Mouse (Mus musculus) hindbrain, embryonic 13.5 days (tissue): ENCODE measurements around the gene Ano2. TPM values are rescaled to one million over a fixed set of nuclear protein-coding genes. Genes with fewer than 3 reads are reported as not detected.

Experiments used
- ATAC-seq: fragments of 200-750 bp; cut with Nextera tagmentation; 2 replicates; pipeline ENCODE4 v1.8.0; 2017; ENCODE audit warnings: moderate TSS enrichment; ENCODE audit not compliant: low FRiP score
- H3K27ac ChIP-seq: fragments of 300-500 bp; sonication (generic); 2 replicates; pipeline ENCODE4 v1.5.1; 2015; ENCODE audit warnings: inconsistent platforms, mild to moderate bottlenecking, moderate library complexity
- H3K27me3 ChIP-seq: fragments of 300-500 bp; sonication (generic); 2 replicates; pipeline ENCODE4 v1.6.1; 2015; ENCODE audit warnings: mild to moderate bottlenecking, inconsistent platforms
- H3K36me3 ChIP-seq: fragments of 300-500 bp; sonication (generic); 2 replicates; pipeline ENCODE4 v1.6.1; 2015; ENCODE audit warnings: mild to moderate bottlenecking, inconsistent platforms
- H3K4me1 ChIP-seq: fragments of 300-500 bp; sonication (generic); replicated peaks from 2 replicates; pipeline ENCODE4 v1.6.1; 2015; ENCODE audit warnings: inconsistent platforms
- H3K4me2 ChIP-seq: fragments of 300-500 bp; sonication (generic); 2 replicates; pipeline ENCODE4 v1.6.1; 2015; ENCODE audit warnings: inconsistent platforms, mild to moderate bottlenecking, moderate library complexity
- H3K4me3 ChIP-seq: fragments of 300-500 bp; sonication (generic); 2 replicates; pipeline ENCODE4 v1.5.1; 2015; ENCODE audit warnings: mild to moderate bottlenecking, inconsistent platforms
- H3K9ac ChIP-seq: fragments of 300-500 bp; sonication (generic); 2 replicates; pipeline ENCODE4 v1.6.1; 2015; ENCODE audit warnings: mild to moderate bottlenecking, inconsistent platforms
- H3K9me3 ChIP-seq: fragments of 300-500 bp; sonication (generic); 2 replicates; pipeline ENCODE4 v1.6.1; 2016; ENCODE audit warnings: inconsistent platforms
- WGBS: fragments of 180-500 bp; shearing (Covaris S2); methylation state at CpG from one replicate; pipeline ENCODE4 v1.1.7; 2015; 5-methylcytosine and 5-hydroxymethylcytosine counted together
- polyA plus RNA-seq: library from polyadenylated mRNA; unstranded; fragments of >200 nt; fragmentation: Nextera tagmentation; extraction: Ambion mirVana; gene quantifications from 2 replicates; pipeline ENCODE4 v1.2.1, GENCODE M21; 2015

Ano2 gene
- polyA plus RNA-seq, 1 experiment from 2014 or later: 0.14 TPM

DNA sequence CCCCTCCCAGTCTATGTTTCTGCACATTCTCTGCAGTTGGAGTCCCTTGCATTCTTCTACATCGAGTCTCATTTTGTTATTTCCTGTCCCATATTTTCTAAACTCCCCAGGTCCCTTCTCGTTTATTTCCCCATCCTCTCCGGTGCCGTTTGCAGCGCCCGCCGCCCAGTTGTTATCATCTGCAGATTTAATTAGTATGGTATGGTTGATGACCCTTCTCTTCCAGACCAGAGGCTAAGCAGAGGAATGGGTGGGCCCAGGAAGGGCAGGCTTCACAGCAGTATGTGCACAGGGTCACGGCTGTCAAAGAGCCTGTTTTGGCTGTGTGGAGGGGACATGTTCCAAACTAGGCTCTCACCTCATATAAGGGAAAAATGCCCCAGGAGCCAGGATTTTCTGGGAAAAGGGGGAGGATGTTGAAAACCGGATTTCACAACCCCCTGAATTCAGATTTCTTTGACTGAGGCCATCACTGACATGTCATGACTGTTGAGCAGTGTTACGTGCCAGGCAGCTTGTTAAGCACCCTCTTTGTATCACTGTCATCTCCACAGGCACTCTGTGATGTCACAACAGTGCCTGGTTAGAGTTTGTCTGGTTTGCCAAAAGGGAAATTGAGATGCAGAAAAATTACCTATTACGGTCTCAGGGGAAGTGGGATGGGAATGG is 72.8 kb downstream of the Ano2 start:
- Histone ChIP-seq H3K4me2 (no peak overlapping the region), H3K9ac (no peak overlapping the region), H3K4me1 (no peaks in the 10 kb centered on the region), H3K36me3 (no peaks in the 10 kb centered on the region), H3K27me3 (no peaks in the 10 kb centered on the region), H3K9me3 (no peaks in the 10 kb centered on the region), H3K27ac (no peak overlapping the region), H3K4me3 (no peak overlapping the region)
- ATAC-seq: no peak
- 78% methylated on average over 11 of the region's 11 CpGs for WGBS

DNA sequence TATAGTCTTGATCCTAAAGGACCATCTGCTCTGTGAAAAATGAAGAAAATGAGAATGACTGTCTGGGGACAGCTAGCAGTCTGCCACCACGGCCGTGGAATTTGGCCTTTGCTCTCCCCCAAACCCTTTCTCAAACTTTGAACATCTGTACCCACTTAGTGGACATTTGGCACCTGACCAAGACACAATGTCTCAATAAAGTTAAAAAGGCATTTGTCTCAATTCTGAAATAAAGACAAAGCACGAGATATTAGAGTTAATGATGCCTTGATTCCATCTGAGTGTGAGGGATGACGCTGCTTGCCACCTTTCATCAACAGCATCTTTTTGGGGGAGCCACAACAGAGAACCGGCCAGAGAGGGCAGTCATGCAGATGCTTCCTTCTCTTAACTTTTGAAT is 83.0 kb downstream of the Ano2 start:
- H3K36me3 ChIP-seq: no peaks in the 10 kb centered on the region
- no peaks in the 10 kb centered on the region for H3K4me1 ChIP-seq
- ATAC-seq: no peak
- H3K27me3 ChIP-seq: no peaks in the 10 kb centered on the region
- H3K4me2 ChIP-seq: no peak overlapping the region
- H3K27ac ChIP-seq: no peak overlapping the region
- no peak overlapping the region for H3K9ac ChIP-seq
- 43% methylated on average over 5 of the region's 5 CpGs for WGBS
- no peaks in the 10 kb centered on the region for H3K9me3 ChIP-seq
- H3K4me3 ChIP-seq: no peak overlapping the region

GRCm38 (mm10) chr6:125776291-125776690 is 86.1 kb downstream of the Ano2 start:
- H3K4me2 ChIP-seq: no peak overlapping the region
- 84% methylated on average over 5 of the region's 5 CpGs for WGBS

DNA sequence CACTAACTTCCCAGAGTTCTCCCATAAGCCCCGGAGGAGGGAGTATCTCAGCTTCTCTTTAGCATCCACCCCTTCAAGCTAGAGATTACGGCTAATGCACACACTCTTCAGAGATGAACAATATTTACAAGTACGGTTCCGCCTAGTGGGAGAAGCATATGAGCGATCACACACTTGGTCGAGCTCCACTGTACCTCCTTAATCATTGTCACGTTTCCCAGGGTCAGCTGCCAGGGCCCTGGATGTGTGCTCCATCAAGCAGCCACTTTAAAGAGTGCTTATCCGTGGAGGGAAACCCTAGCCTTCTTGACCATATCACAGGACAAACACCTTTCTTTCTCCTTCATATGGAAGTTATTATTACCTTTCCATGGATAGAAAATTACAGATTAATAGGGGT is 112.7 kb downstream of the Ano2 start:
- ATAC-seq: no peak
- WGBS: 67% methylated on average over 8 of the region's 8 CpGs
- Histone ChIP-seq H3K36me3 (no peaks in the 10 kb centered on the region), H3K27ac (no peak overlapping the region), H3K4me3 (no peak overlapping the region), H3K4me1 (peaks cover 7% of the 10 kb centered on the region), H3K9ac (no peak overlapping the region), H3K4me2 (no peak overlapping the region), H3K9me3 (no peaks in the 10 kb centered on the region), H3K27me3 (no peaks in the 10 kb centered on the region)

More at GRCm38 (mm10) chr6:125776291-125776690, 86.1 kb downstream of the Ano2 start:
- Histone ChIP-seq H3K27ac (no peak overlapping the region), H3K4me3 (no peak overlapping the region), H3K9me3 (no peaks in the 10 kb centered on the region), H3K4me1 (no peaks in the 10 kb centered on the region), H3K36me3 (no peaks in the 10 kb centered on the region), H3K27me3 (no peaks in the 10 kb centered on the region), H3K9ac (no peak overlapping the region)
- ATAC-seq: no peak

DNA sequence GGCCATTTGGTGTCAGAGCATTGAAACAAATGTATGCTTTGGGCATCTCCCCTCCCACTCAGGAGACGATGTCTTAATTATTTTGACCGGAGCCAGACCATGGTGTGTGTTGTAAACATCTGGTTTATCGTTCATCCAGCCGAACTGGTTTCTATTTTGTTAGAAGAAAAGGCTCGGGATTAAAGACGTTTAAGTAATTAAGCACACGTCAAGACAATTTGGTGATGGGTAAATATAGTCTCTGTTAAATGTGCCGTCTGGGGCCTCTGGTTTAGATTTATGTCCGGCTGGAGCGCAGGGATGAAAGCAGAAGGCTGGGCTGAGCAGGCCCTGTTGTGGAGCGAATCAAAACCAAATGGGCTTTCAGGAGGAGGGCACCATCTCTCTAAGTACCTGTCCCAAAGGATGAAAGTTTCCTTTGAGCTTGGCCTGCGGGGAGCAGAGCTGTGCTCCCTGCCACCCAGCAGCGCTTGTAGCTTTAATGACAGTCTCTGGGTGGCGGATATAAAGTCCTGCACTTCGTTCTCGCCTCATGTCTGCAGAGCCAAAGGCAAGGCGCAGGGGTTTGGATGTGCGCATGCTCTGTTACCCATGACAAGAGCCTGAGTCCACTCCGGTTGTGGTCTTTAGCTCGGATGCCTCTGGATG is 113.3 kb downstream of the Ano2 start:
- Histone ChIP-seq H3K4me3 (no peak overlapping the region), H3K9me3 (no peaks in the 10 kb centered on the region), H3K4me1 (peaks cover 8% of the 10 kb centered on the region), H3K27me3 (no peaks in the 10 kb centered on the region), H3K36me3 (no peaks in the 10 kb centered on the region), H3K4me2 (no peak overlapping the region), H3K27ac (no peak overlapping the region), H3K9ac (no peak overlapping the region)
- no peak for ATAC-seq
- 57% methylated on average over 20 of the region's 20 CpGs for WGBS

GRCm38 (mm10) chr6:125808996-125809649 is 118.9 kb downstream of the Ano2 start:
- ATAC-seq: no peak
- 86% methylated on average over 9 of the region's 9 CpGs for WGBS
- no peaks in the 10 kb centered on the region for H3K27me3 ChIP-seq
- H3K4me3 ChIP-seq: no peak overlapping the region
- 0 out of 2 replicates have a peak, but pooled peaks cover 3% of the 10 kb centered on the region for H3K4me1 ChIP-seq
- H3K9me3 ChIP-seq: no peaks in the 10 kb centered on the region
- H3K9ac ChIP-seq: no peak overlapping the region
- no peak overlapping the region for H3K4me2 ChIP-seq
- H3K36me3 ChIP-seq: no peaks in the 10 kb centered on the region
- no peak overlapping the region for H3K27ac ChIP-seq

DNA sequence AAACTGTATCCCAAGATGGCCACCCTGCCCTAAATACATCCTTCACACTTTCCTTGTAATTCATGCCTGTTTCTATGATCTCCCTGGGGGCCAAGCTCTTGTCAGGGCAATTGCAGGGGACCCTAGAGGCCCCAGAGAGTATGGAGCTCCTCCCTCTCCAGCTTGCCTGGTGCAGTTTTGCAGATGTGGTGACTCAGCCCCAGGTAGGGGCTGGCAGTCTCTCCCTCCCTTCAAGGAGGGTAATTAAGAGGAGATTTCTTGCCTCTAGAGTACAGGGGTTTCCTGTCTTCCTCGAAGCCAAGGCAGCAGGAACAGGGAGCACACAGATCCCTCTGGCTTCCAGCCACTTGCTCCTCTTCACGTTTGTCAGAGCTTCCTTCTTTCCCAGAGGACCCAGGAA is 121.2 kb downstream of the Ano2 start:
- H3K27me3 ChIP-seq: no peaks in the 10 kb centered on the region
- H3K9ac ChIP-seq: no peak overlapping the region
- ATAC-seq: no peak
- 0 out of 2 replicates have a peak, but pooled peaks cover 3% of the 10 kb centered on the region for H3K4me1 ChIP-seq
- H3K4me2 ChIP-seq: no peak overlapping the region
- 40% methylated on average over 2 of the region's 2 CpGs for WGBS
- H3K27ac ChIP-seq: no peak overlapping the region
- H3K36me3 ChIP-seq: no peaks in the 10 kb centered on the region
- no peaks in the 10 kb centered on the region for H3K9me3 ChIP-seq
- H3K4me3 ChIP-seq: no peak overlapping the region

- Histone ChIP-seq H3K4me1 (no peaks in the 10 kb centered on the region), H3K4me2 (no peak overlapping the region), H3K9ac (no peak overlapping the region), H3K27me3 (no peaks in the 10 kb centered on the region), H3K4me3 (no peak overlapping the region), H3K9me3 (no peaks in the 10 kb centered on the region), H3K27ac (no peak overlapping the region), H3K36me3 (no peaks in the 10 kb centered on the region)
- no peak for ATAC-seq
- 80% methylated on average over 4 of the region's 4 CpGs for WGBS
These were observed 147.9 kb downstream of the Ano2 start for GRCm38 (mm10) chr6:125838121-125838520.

- no peak overlapping the region for H3K4me3 ChIP-seq
- H3K4me1 ChIP-seq: no peaks in the 10 kb centered on the region
- no peaks in the 10 kb centered on the region for H3K9me3 ChIP-seq
- 90% methylated on average over 3 of the region's 3 CpGs for WGBS
- H3K4me2 ChIP-seq: no peak overlapping the region
- no peak overlapping the region for H3K9ac ChIP-seq
- no peak for ATAC-seq
- no peak overlapping the region for H3K27ac ChIP-seq
- H3K27me3 ChIP-seq: no peaks in the 10 kb centered on the region
- H3K36me3 ChIP-seq: no peaks in the 10 kb centered on the region
These were observed 151.1 kb downstream of the Ano2 start for GRCm38 (mm10) chr6:125841284-125841683.

- Histone ChIP-seq H3K9ac (no peak overlapping the region), H3K36me3 (no peaks in the 10 kb centered on the region), H3K27ac (no peak overlapping the region), H3K4me3 (no peak overlapping the region), H3K9me3 (no peaks in the 10 kb centered on the region), H3K27me3 (no peaks in the 10 kb centered on the region), H3K4me2 (no peak overlapping the region), H3K4me1 (no peaks in the 10 kb centered on the region)
- WGBS: 84% methylated on average over 4 of the region's 4 CpGs
- no peak for ATAC-seq
These were observed 161.0 kb downstream of the Ano2 start for GRCm38 (mm10) chr6:125851196-125851595.

DNA sequence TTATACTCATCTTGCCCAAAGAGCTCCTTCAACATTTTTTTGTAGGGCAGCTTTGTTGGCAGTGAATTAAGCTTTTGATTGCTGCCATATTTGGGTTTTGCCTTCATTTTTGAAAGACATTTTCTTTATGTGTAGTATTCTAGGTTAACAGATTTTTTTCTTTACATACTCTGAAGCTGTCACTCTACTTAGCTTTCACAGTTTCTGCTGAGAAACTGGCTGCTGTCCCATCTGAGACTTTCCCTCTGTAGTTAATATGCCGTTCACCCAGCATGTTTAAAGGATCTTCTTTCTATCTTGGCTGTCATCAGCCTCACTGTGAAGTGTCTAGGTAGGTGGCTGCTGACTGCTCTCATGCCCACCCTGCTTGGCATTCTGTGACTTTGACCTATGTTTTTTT is 168.1 kb downstream of the Ano2 start:
- no peak for ATAC-seq
- no peak overlapping the region for H3K4me2 ChIP-seq
- no peaks in the 10 kb centered on the region for H3K4me1 ChIP-seq
- no peaks in the 10 kb centered on the region for H3K36me3 ChIP-seq
- no peaks in the 10 kb centered on the region for H3K27me3 ChIP-seq
- H3K27ac ChIP-seq: no peak overlapping the region
- H3K9me3 ChIP-seq: no peaks in the 10 kb centered on the region
- 83% methylated on average over 1 of the region's 1 CpGs for WGBS
- no peak overlapping the region for H3K4me3 ChIP-seq
- no peak overlapping the region for H3K9ac ChIP-seq

DNA sequence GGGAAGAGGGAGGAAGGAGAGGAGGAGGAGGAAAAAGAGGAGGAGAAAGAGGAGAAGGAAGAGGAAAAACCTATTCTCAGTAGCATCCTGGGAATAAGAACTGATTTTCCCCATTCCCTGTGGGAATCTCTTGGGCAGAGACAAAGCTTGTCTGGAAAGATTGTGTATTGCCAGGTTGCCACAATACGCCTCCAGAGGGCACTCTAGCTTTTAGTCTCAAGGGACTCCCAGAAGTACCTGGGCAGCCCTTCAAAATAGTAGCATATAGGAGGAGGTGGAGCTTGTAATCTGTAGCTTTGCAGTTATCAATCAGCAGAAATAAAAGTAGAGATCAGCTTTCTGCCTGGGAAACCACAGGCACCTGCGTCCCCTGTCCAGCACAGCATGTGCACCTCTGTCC is 178.3 kb downstream of the Ano2 start:
- no peaks in the 10 kb centered on the region for H3K4me1 ChIP-seq
- no peaks in the 10 kb centered on the region for H3K36me3 ChIP-seq
- H3K4me2 ChIP-seq: no peak overlapping the region
- no peaks in the 10 kb centered on the region for H3K27me3 ChIP-seq
- H3K9me3 ChIP-seq: no peaks in the 10 kb centered on the region
- H3K4me3 ChIP-seq: no peak overlapping the region
- WGBS: 37% methylated on average over 2 of the region's 2 CpGs
- ATAC-seq: no peak
- H3K9ac ChIP-seq: no peak overlapping the region
- H3K27ac ChIP-seq: no peak overlapping the region

- H3K4me3 ChIP-seq: no peak overlapping the region
- H3K36me3 ChIP-seq: no peaks in the 10 kb centered on the region
- H3K4me1 ChIP-seq: no peaks in the 10 kb centered on the region
- H3K27me3 ChIP-seq: no peaks in the 10 kb centered on the region
- H3K27ac ChIP-seq: no peak overlapping the region
- no peaks in the 10 kb centered on the region for H3K9me3 ChIP-seq
- 94% methylated on average over 4 of the region's 4 CpGs for WGBS
- no peak for ATAC-seq
- no peak overlapping the region for H3K4me2 ChIP-seq
- no peak overlapping the region for H3K9ac ChIP-seq
These were observed 181.3 kb downstream of the Ano2 start for GRCm38 (mm10) chr6:125871482-125871881.
